8 mouse cellular contexts compared by ENCODE assay signal in the genomic region with DNA sequence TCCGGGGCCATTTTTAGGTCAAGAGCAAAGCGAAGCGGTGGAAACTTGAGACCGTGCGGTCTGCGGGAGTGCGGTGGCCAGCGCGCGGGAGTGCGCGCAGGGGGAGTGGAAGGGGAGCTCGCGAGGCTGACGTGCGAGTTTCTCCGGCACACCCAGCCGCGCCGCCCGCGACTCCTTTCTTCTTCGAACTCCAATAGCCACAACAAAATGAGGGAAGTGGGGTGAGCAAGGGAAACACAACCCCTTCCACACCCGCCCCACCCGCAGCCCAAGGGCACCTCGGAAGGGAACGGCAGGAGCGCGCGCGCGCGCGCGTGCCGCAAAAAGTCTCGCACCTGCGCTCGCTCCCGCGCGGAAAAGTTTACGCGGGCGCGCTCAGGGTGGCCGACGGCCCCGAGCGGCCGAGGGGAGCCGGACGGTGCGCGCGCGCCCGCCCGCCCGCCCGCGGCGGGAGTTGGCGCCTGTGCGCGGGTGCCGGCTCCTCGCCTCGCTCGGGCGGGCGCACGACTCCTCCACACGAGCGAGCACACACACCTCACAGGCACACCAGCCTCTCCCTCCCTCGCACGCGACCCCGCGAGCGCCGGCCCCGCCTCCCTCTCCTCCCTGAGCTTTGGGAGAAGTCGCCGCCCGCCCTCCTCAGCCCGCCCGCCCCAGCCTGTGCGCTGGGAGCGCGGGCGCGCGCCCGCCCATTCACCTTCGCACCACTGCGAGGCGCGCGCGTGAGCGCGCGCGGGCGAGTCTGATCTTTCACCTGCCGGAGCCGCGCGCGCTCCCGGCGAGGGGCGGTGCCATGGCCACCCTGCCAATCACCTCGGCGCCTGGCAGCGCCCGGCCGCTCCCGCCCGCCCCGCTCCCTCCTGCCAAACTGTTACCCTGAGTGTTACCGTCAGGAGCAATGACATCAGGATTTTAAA.
A peak's percentile ranks its signal among the peaks of the same experiment; 100 is the strongest.
DNase-seq lines count a peak whose midpoint lies in the region; ATAC-seq and TF ChIP-seq lines count a peak whose summit lies in the region.

No protein-coding gene starts in this region.

- peak overlapping the region; percentile 71 for H3K4me3 ChIP-seq in cerebellum, adult 2 months (replicated peaks; ENCODE audit: insufficient read depth, low read depth, low read length)
- peak overlapping the region; percentile 73 for H3K4me3 ChIP-seq in hindbrain, embryonic 15.5 days
- H3K4me3 ChIP-seq in limb, embryonic 12.5 days (replicated peaks), result peak overlapping the region; percentile 66
- H3K4me3 ChIP-seq in midbrain, embryonic 13.5 days (replicated peaks), result peak overlapping the region; percentile 57

- no peaks in the 10 kb centered on the region; the same call in 1 of the 2 replicates for H3K27me3 ChIP-seq in cerebellum, adult 2 months (ENCODE audit: control insufficient read depth, insufficient read depth, low read length)
- peaks cover 73% of the 10 kb centered on the region for H3K27me3 ChIP-seq in hindbrain, embryonic 15.5 days
- H3K27me3 ChIP-seq in limb, embryonic 12.5 days, result peaks cover 81% of the 10 kb centered on the region
- H3K27me3 ChIP-seq in midbrain, embryonic 13.5 days, result peaks cover 82% of the 10 kb centered on the region

- peak overlapping the region; percentile 100 for H3K4me2 ChIP-seq in hindbrain, embryonic 15.5 days
- H3K4me2 ChIP-seq in limb, embryonic 12.5 days, result peak overlapping the region; percentile 99
- peak overlapping the region; percentile 95 for H3K4me2 ChIP-seq in midbrain, embryonic 13.5 days (replicated peaks)

- 1% methylated on average over 120 of the region's 123 CpGs for WGBS in cerebellum, adult 2 months
- under 1% methylated on average over 98 of the region's 123 CpGs for WGBS in hindbrain, embryonic 15.5 days
- WGBS in limb, embryonic 12.5 days, result under 1% methylated on average over 105 of the region's 123 CpGs
- under 1% methylated on average over 86 of the region's 123 CpGs for WGBS in midbrain, embryonic 13.5 days

- peaks cover 12% of the 10 kb centered on the region for H3K4me1 ChIP-seq in cerebellum, adult 2 months (ENCODE audit: control insufficient read depth, insufficient read depth, low read length)
- H3K4me1 ChIP-seq in hindbrain, embryonic 15.5 days (replicated peaks), result peaks cover 28% of the 10 kb centered on the region
- peaks cover 54% of the 10 kb centered on the region for H3K4me1 ChIP-seq in limb, embryonic 12.5 days (replicated peaks)
- H3K4me1 ChIP-seq in midbrain, embryonic 13.5 days (replicated peaks), result peaks cover 31% of the 10 kb centered on the region

- peak; percentile 79 for ATAC-seq in hindbrain, embryonic 15.5 days (ENCODE audit: low FRiP score, low read depth)
- ATAC-seq in limb, embryonic 12.5 days (ENCODE audit: insufficient number of reproducible peaks, insufficient read depth, low FRiP score, low TSS enrichment, low read depth), result peak; percentile 54
- peak; percentile 81 for ATAC-seq in midbrain, embryonic 13.5 days

- H3K9me3 ChIP-seq in hindbrain, embryonic 15.5 days, result no peaks in the 10 kb centered on the region
- H3K9me3 ChIP-seq in limb, embryonic 12.5 days, result no peaks in the 10 kb centered on the region
- H3K9me3 ChIP-seq in midbrain, embryonic 13.5 days, result no peaks in the 10 kb centered on the region

- peak overlapping the region; percentile 48 for H3K9ac ChIP-seq in hindbrain, embryonic 15.5 days
- H3K9ac ChIP-seq in limb, embryonic 12.5 days (replicated peaks), result peak overlapping the region; percentile 57
- peak overlapping the region; percentile 59 for H3K9ac ChIP-seq in midbrain, embryonic 13.5 days (replicated peaks)

- H3K36me3 ChIP-seq in hindbrain, embryonic 15.5 days, result no peaks in the 10 kb centered on the region
- H3K36me3 ChIP-seq in limb, embryonic 12.5 days, result no peaks in the 10 kb centered on the region
- no peaks in the 10 kb centered on the region for H3K36me3 ChIP-seq in midbrain, embryonic 13.5 days

- TF ChIP-seq CTCF in cerebellum, adult 2 months (IDR thresholded peaks at IDR 0.05; ENCODE audit: borderline replicate concordance, insufficient read depth, low read depth, low read length), result no peak

- peak; percentile 95 for DNase-seq in R1 (ENCODE audit: low read depth, low spot score)
- DNase-seq in cerebellum, adult 2 months, result peak; percentile 72 to 81
- DNase-seq in gastrocnemius, adult 18-20 months (ENCODE audit: low spot score), result peak; percentile 65
- DNase-seq in spleen, adult 18-20 months, result peak; percentile 76 to 82
- DNase-seq in layer of hippocampus, postnatal 14 days (ENCODE audit: low spot score in 2 of 2), result no peak

- no peak for TF ChIP-seq POLR2A in cerebellum, adult 2 months (IDR thresholded peaks at IDR 0.05; ENCODE audit: borderline replicate concordance, insufficient read depth, low read length)

- H3K27ac ChIP-seq in cerebellum, adult 2 months (ENCODE audit: insufficient read depth, low read length), result no peak overlapping the region
- H3K27ac ChIP-seq in hindbrain, embryonic 15.5 days (replicated peaks), result peak overlapping the region; percentile 55
- no peak overlapping the region for H3K27ac ChIP-seq in limb, embryonic 12.5 days
- H3K27ac ChIP-seq in midbrain, embryonic 13.5 days, result no peak overlapping the region

Comparison
In these comparisons a context has a peak if more than half of its experiments do, and no peak if none do; other contexts are left out.
1. DNase-seq: peak in R1 (single experiment), cerebellum, adult 2 months (2 of 2), gastrocnemius, adult 18-20 months (single experiment) and spleen, adult 18-20 months (2 of 2); none in layer of hippocampus, postnatal 14 days (0 of 2).
2. Peak in every context shown above with its lines, with median percentiles within 50 percentile points of each other: H3K4me3 ChIP-seq, ATAC-seq, H3K4me2 ChIP-seq and H3K9ac ChIP-seq.